Mouse (Mus musculus) left cerebral cortex, adult 9 months (tissue): ENCODE measurements at regions not wholly inside any gene's neighbourhood (a gene's known extent, or its start where the extent isn't known, plus 50 kb on each side); places are given as distances from the start of the nearest gene placed in this dataset.
A peak's percentile ranks its signal among the peaks of the same experiment; 100 is the strongest.

Experiments
- DNase-seq, 2 experiments: peaks; one replicate each; pipeline ENCODE4 v3.0.0; 2022; ENCODE audit warnings: low spot score in 2 of 2

- no peak for DNase-seq
Measured at GRCm38 (mm10) chrX:99415701-99416100, 55.4 kb downstream of the Pja1 start.

- no peak for DNase-seq
Measured at GRCm38 (mm10) chrX:99410942-99411341, 60.1 kb downstream of the Pja1 start.

- DNase-seq: no peak
Measured at GRCm38 (mm10) chrX:99409858-99410257, 61.2 kb downstream of the Pja1 start.

DNA sequence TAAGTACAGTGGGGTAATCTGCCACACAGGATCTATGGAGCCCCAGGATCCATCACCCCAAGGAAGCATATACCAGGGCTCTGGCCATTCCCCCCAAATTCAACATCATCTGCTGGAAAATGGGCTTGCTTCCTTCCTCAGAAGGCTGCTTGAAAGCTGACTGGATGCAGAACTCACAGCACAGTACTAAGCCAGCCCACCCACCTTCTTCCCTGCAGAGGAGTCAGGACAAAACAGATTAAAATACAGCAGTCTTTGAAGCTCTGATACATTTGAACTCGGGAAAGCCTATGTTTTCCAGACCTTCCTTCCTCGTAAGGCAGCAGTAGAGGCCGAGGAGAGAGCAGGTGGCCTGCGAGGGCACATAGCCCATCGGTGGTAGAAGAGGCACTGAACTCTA lies 61.7 kb downstream of the Pja1 start:
- DNase-seq: no peak

DNA sequence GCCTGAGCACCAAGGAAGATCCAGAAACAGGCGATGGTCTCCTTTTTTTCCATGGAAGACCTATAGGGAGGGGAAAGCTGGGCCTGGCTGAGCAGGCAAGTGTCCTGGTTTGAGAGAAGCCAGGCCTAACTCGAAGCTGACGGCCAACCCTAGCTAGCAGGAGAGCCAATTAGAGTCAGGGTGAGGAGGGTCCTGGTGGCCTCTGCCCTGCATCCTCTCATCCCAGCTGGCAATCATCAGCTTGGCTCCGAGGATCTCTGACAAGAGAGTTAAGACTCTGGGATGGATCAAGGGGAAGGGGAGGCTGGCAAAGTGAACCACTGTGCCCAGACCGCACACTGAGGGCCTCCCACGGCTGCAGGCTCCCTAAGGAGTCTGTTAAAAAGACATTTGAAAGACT lies 62.3 kb downstream of the Pja1 start:
- DNase-seq: no peak

- DNase-seq: no peak
Measured at GRCm38 (mm10) chrX:99405843-99406242, 65.2 kb downstream of the Pja1 start.

GRCm38 (mm10) chrX:99403521-99404149 lies 67.4 kb downstream of the Pja1 start:
- no peak for DNase-seq

DNA sequence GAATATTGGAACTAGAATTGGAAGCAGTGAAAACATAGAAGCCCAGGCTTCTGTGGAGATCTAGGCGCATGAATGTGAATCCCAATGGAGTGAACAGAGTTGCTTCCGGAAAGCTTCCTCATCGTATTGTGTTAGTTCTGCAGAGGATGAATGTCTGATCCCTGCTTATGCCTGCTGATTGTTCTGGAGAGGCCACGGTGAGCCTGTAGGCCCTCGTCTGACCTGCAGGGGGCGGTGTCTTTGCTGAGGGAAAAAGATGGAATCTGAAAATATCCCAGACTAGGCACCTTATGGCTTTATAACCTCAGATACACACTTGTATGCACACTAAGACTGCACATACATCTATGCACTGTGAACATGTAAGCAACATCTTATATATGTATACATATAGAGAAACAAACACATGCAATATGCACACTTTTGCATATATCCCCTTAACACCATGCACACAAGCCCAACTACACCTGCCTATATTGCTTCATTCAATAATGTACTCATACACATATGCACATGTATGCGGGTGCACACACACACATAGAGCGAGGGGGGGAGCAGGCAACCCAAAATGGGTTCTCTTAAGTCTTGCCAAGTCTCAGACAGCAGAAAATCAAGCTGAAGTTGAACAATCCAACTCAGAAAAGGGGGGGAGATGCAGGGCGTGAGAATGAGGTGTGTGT lies 68.1 kb downstream of the Pja1 start:
- peak in 1 of 2 experiments; percentile 50 for DNase-seq

- DNase-seq: no peak
Measured at GRCm38 (mm10) chrX:99397344-99397743, 73.7 kb downstream of the Pja1 start.

DNA sequence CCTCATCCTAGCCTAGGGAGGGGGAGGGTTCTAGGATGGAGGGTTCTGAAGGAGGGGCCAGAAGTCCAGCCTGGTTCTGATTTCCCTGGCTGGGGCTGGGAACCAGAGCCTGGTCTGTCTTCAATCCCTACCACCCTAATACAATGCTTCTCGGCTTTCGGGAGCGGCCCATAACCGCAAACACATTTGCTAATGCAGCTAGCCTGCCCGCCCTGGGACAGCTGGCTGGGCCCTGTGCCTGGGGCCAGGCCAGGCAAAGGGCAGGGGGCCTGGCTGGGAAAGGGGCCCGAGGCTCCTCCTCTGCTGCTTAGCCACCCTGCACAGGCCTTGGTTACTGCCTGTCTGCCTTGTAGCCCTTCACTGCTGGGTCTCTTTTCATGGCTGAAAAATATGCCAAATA lies 74.9 kb downstream of the Pja1 start:
- no peak for DNase-seq

GRCm38 (mm10) chrX:99395067-99395466 lies 76.0 kb downstream of the Pja1 start:
- no peak for DNase-seq

- no peak for DNase-seq
Measured at GRCm38 (mm10) chrX:99391628-99392027, 79.4 kb downstream of the Pja1 start.

- no peak for DNase-seq
Measured at GRCm38 (mm10) chrX:99390462-99390838, 80.6 kb downstream of the Pja1 start.

DNA sequence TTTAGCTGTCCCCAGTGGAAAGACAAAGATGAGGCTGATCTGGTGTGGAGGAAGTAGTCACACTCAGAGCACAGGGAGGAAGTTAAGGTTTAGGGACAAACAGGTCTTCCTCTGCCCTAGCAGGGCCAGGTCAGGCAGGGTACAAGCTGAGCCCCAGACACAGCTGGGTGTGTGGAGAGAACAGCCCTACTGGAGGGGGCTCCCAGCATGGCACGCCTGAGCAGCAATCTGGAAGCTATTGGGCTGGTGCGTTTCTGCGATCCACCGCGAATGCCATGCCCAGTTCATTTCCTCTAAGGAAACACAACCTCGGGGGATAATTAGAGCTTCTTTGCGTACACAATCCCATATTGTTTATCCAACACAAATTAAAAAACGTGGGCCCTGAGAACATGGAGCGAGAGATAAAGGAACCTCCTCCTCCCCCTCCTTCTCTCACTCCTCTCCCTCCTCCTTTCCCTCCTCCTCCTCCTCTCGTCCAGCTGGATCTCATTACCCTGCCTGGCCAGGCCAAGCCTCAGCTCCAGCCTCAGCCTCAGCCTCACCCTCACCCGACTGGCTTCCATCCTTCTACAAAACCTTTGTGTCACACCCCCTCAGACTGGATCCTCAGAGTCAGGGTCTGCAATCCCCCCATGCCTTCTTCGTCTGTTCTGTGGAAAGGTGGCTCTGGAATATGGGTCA lies 81.2 kb downstream of the Pja1 start:
- DNase-seq: no peak

- no peak for DNase-seq
Measured at GRCm38 (mm10) chrX:99370711-99371110, 100.4 kb downstream of the Pja1 start.

GRCm38 (mm10) chrX:99369258-99369900 lies 101.7 kb downstream of the Pja1 start:
- DNase-seq: no peak

- DNase-seq: peak in 1 of 2 experiments; percentile 13
Measured at GRCm38 (mm10) chrX:99364072-99364471, 107.0 kb downstream of the Pja1 start.

DNA sequence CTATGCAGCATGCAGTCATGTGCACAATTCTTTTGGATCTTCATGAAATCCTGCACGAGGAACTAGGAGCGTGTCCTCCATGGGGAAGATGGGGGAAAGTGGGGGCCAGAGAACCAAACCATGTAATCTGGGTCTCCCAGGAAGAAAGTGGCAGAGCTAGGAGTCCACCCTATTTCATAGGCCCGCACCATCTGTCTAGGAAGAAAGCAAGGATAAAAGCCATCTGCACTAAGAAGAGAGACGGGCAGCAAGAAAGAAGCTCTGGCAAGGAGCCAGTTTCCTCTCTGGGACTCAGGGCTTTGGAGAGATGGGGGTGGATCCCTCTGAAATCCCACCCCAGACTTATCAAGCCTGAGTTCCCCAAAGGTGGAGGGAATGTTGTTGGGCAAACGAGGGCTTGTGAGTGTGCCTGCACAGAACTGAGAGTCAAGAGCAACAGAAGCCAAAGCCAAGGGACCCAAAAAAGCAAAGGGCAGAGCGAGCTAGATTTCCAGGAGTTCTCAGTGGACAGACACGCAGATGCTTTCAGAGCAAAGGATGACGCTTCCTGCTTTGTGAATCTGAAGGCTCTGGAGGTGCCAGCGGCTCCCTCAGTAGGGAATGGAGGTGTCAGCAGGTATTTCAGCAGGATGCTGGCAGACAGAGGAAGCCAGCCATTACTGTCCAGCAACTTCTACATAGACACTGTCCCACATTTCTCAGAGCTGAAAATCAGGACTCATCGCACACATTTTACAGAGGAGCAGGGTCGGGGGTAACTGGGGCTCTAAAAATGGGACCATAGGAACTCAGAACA lies 110.8 kb downstream of the Pja1 start:
- DNase-seq: peak in 1 of 2 experiments; percentile 43

- DNase-seq: no peak
Measured at GRCm38 (mm10) chrX:99358784-99359183, 112.3 kb downstream of the Pja1 start.

DNA sequence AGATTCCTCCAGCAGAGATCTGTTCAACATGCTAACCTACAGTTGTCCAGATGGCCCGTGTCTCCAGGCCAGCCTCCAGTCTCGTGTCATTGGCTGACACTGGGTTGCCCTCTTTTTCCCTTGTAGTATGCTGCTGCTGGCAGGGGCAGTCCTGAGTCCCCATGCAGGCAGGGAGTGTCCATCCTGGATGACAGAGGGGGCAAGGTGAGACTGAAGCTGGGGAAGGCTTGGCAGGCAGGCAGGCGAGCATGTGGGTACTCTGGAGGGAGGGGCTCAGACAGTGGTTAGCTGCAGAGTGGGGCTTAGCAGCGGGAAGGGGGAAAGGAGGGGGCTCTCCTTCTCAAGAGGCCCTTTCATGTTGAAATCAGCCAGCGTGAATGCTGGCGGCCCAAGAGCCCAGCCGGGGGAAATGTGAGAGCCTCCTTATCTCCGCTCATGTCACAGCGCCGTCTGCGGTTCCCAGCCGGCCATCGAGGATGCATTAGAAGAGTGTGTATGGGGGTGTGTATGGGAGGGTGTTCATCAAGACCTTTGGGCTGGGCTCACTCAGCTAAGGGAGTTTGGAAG lies 112.9 kb downstream of the Pja1 start:
- DNase-seq: no peak

- DNase-seq: no peak
Measured at GRCm38 (mm10) chrX:99355128-99355527, 115.9 kb downstream of the Pja1 start.
